Mouse (Mus musculus) kidney, postnatal 0 days (tissue): ENCODE measurements around the gene Exph5. TPM values are rescaled to one million over a fixed set of nuclear protein-coding genes. Genes with fewer than 3 reads are reported as not detected.

Experiments used
- ATAC-seq: fragments of 200-750 bp; cut with Nextera tagmentation; replicated peaks from 2 replicates; pipeline ENCODE4 v1.8.0; 2017; ENCODE audit warnings: low read depth, moderate number of reproducible peaks, moderate TSS enrichment, moderate library complexity; ENCODE audit not compliant: low FRiP score
- DNase-seq: peaks from one replicate; pipeline ENCODE4 v3.0.0-alpha.2; 2016; ENCODE audit warnings: low spot score
- H3K27ac ChIP-seq: fragments of 300-500 bp; sonication (generic); 2 replicates; pipeline ENCODE4 v1.5.1; 2014; ENCODE audit warnings: mild to moderate bottlenecking
- H3K27me3 ChIP-seq: fragments of 300-500 bp; sonication (generic); 2 replicates; pipeline ENCODE4 v1.6.1; 2014; ENCODE audit warnings: low read length, mixed read lengths; ENCODE audit not compliant: insufficient read depth
- H3K36me3 ChIP-seq: fragments of 300-500 bp; sonication (generic); 2 replicates; pipeline ENCODE4 v1.6.1; 2014; ENCODE audit warnings: low read length, mixed read lengths; ENCODE audit not compliant: insufficient read depth
- H3K4me1 ChIP-seq: fragments of 300-500 bp; sonication (generic); replicated peaks from 2 replicates; pipeline ENCODE4 v1.6.1; 2014; ENCODE audit warnings: antibody characterized with exemption, low read length, mixed read lengths; ENCODE audit not compliant: insufficient read depth
- H3K4me2 ChIP-seq: fragments of 300-500 bp; sonication (generic); 2 replicates; pipeline ENCODE4 v1.6.1; 2014; ENCODE audit warnings: mild to moderate bottlenecking, low read length, moderate library complexity, mixed read lengths
- H3K4me3 ChIP-seq: fragments of 300-500 bp; sonication (generic); replicated peaks from 2 replicates; pipeline ENCODE4 v1.5.1; 2014; ENCODE audit warnings: low read depth, low read length
- H3K9ac ChIP-seq: fragments of 300-500 bp; sonication (generic); 2 replicates; pipeline ENCODE4 v1.6.1; 2014; ENCODE audit warnings: low read depth, low read length
- H3K9me3 ChIP-seq: fragments of 300-500 bp; sonication (generic); replicated peaks from 2 replicates; pipeline ENCODE4 v1.6.1; 2016; ENCODE audit warnings: low read length, inconsistent platforms, mixed read lengths
- CTCF ChIP-seq: IDR thresholded peaks from 2 replicates; pipeline ENCODE4 v1.5.1; 2016; ENCODE audit warnings: antibody characterized with exemption, low read depth, mild to moderate bottlenecking, moderate library complexity
- WGBS: fragments of 180-500 bp; shearing (Covaris S2); extraction: QIAGEN DNeasy Blood & Tissue Kit; methylation state at CpG from one replicate; pipeline ENCODE4 v1.1.7; 2014; 5-methylcytosine and 5-hydroxymethylcytosine counted together
- microRNA-seq: library from miRNA; unstranded; fragments of <30 nt; microRNA quantifications from one replicate; pipeline ENCODE4, GENCODE M21; 2016
- polyA plus RNA-seq: library from polyadenylated mRNA; unstranded; fragments of >200 nt; fragmentation: Nextera tagmentation; extraction: Ambion mirVana; gene quantifications from 2 replicates; pipeline ENCODE4 v1.2.1, GENCODE M21; 2015

Gene Exph5
- polyA plus RNA-seq, 1 experiment from 2014 or later: 2.4 TPM

DNA sequence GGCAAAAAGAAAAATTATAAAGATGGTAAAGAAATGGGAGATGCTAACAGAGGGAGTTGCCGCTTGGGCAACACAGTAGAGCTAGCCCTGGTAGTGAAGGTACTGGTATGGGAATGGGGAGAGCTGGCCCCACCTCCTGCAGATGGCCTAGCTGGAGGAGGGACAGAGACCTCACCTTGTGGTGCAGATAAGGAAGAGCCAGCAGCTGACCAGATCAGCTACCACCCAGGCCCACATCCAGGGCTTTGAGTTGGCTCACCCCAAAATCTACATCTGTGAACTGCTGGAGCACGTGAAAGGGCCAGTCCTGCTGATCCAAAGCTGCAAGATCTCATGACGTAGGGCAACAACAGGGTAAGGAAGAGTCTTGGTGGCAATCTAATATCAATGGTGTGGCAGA, 125.3 kb downstream of the Exph5 start:
- no peaks in the 10 kb centered on the region for H3K27me3 ChIP-seq
- ATAC-seq: no peak
- no peak for TF ChIP-seq CTCF

More for the DNA sequence above, 125.3 kb downstream of the Exph5 start:
- H3K36me3 ChIP-seq: no peaks in the 10 kb centered on the region
- no peak overlapping the region for H3K27ac ChIP-seq
- no peak overlapping the region for H3K4me3 ChIP-seq
- no peak overlapping the region for H3K9ac ChIP-seq
- DNase-seq: no peak
- no peak overlapping the region for H3K4me2 ChIP-seq
- no peaks in the 10 kb centered on the region for H3K9me3 ChIP-seq
- WGBS: 89% methylated on average over 3 of the region's 3 CpGs
- H3K4me1 ChIP-seq: no peaks in the 10 kb centered on the region

Small RNAs within 50 kb of the gene (microRNA-seq; reads per million reads assigned to microRNA genes)
- gene Mir130c: not detected

Other genes starting within 250 kb of the Exph5 start
- 26.6 and 27.2 TPM in 2 replicates for gene Ddx10, start 53.6 kb upstream of the Exph5 start, polyA plus RNA-seq
- gene Kdelc2, start 82.4 kb downstream of the Exph5 start, polyA plus RNA-seq: 28.6 and 31.2 TPM in 2 replicates
- 3.9 and 4.1 TPM in 2 replicates for gene 4930550C14Rik, start 100.7 kb downstream of the Exph5 start, polyA plus RNA-seq
- 6.5 and 7.8 TPM in 2 replicates for gene Atm, start 235.1 kb downstream of the Exph5 start, polyA plus RNA-seq
- 11.4 and 12.2 TPM in 2 replicates for gene Npat, start 235.4 kb downstream of the Exph5 start, polyA plus RNA-seq